Mouse (Mus musculus) bone marrow, adult 2 months (tissue): Measurements from ENCODE around the gene Gm49318. TPM values are rescaled to one million over a fixed set of nuclear protein-coding genes. Genes with fewer than 3 reads are reported as not detected.

Experiments used
- H3K27ac ChIP-seq: fragments of 200-500 bp; 2 replicates; pipeline ENCODE4 v1.5.1; 2012; ENCODE audit warnings: low read depth, mild to moderate bottlenecking, control low read depth, inconsistent platforms, low read length; ENCODE audit not compliant: control insufficient read depth, poor library complexity, insufficient read depth
- H3K4me1 ChIP-seq: fragments of 200-500 bp; 2 replicates; pipeline ENCODE4 v1.6.1; 2011; ENCODE audit warnings: low read length; ENCODE audit not compliant: control insufficient read depth, insufficient read depth
- H3K4me3 ChIP-seq: fragments of 200-500 bp; replicated peaks from 2 replicates; pipeline ENCODE3; 2011; ENCODE audit warnings: mild to moderate bottlenecking, low read depth, low read length, control low read depth; ENCODE audit not compliant: control insufficient read depth
- CTCF ChIP-seq: fragments of 200-500 bp; IDR thresholded peaks from 2 replicates; pipeline ENCODE4 v1.5.1; 2011; ENCODE audit warnings: low read length, control low read depth; ENCODE audit not compliant: control insufficient read depth, insufficient read depth
- POLR2A ChIP-seq: fragments of 200-500 bp; IDR thresholded peaks from 2 replicates; pipeline ENCODE4 v1.6.1; 2011; ENCODE audit warnings: low read depth, mild to moderate bottlenecking, control low read depth, low read length, borderline replicate concordance; ENCODE audit not compliant: control insufficient read depth
- WGBS: fragments of 180-500 bp; shearing (Covaris S2); methylation state at CpG from one replicate; pipeline ENCODE4 v1.1.7; 2018; 5-methylcytosine and 5-hydroxymethylcytosine counted together
- polyA plus RNA-seq: library from polyadenylated mRNA; stranded (reverse); fragments of >200 nt; gene quantifications from 2 replicates; pipeline ENCODE4 v1.2.4, GENCODE M21; 2011; ENCODE audit warnings: low replicate concordance; ENCODE audit not compliant: missing spikeins, insufficient read depth, insufficient read length

Gene Gm49318
- polyA plus RNA-seq, 1 experiment: not detected

DNA sequence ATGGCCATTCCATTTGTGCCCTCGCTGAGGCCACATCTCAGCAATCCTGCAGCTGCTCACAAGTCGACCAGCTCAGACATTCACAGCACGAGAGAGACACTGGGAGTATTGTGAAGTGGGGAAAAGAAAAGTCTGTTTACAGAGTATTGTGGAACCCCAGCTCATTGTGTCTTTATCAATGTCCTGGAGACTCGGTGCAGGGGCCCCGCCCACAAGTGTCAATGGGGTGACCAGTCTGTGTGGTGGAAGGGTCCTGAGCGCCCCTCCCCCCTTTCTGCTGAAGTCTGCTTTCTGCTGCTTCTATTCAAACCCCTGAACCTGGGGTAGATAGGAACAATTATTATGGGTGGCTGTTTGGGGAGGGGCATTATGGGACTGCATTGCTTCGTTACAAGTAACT is 42.6 kb downstream of the Gm49318 start:
- WGBS: 63% methylated on average over 7 of the region's 7 CpGs
- Histone ChIP-seq H3K27ac (no peak overlapping the region), H3K4me1 (no peaks in the 10 kb centered on the region), H3K4me3 (no peak overlapping the region)
- no peak for TF ChIP-seq POLR2A
- TF ChIP-seq CTCF: no peak

DNA sequence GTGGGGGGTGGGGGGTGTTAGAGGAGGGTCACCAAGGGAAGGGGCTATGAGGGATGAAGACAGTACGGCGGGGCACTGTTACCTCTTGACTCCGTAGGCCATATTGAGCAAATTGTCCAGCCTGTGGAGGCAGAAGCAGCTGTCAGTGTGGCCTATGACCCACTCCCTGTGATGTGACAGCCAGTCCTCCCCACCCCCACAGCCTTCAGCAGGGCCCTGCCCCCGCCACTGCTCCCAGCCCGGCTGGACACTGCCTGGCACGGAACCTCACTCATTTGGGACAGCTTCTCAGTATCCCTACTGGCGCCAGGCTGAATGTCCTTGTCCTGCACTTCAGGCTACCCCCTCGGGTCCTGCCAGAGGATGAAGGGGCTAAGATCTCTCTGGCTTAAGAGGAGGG is 46.5 kb downstream of the Gm49318 start:
- WGBS: 80% methylated on average over 8 of the region's 8 CpGs
- no peak for TF ChIP-seq CTCF
- TF ChIP-seq POLR2A: no peak
- Histone ChIP-seq H3K4me1 (no peaks in the 10 kb centered on the region), H3K4me3 (no peak overlapping the region), H3K27ac (no peak overlapping the region)

DNA sequence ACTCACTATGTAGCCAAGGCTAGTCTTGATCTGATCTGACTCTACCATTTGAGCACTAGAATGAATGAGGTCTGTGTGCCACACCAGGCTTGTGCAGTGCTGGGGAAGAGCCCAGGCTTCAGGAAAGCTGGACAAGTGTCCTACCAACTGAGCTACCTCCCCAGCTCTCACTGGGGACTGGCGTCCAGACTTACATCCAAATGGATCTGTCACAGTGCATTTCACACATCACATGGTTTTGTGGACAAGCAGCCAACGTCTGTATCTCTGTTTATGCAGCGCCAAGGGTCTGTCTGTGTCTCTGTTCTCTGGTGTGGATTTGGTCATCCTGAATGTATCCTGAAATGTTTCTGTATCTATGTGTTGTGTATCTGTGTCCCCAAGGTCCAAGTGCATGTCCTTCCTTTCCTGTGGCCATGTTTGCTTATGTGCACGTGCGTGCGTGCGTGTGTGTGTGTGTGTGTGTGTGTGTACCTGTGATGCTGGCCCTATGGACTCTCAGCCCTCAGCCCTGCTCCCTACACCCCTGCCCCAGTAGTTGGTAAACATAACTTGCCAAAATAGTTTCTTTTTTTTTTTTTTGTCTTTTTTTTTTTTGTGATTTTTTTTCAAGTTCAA is 53.7 kb downstream of the Gm49318 start:
- 83% methylated on average over 7 of the region's 7 CpGs for whole genome bisulfite sequencing
- Histone ChIP-seq H3K4me1 (no peaks in the 10 kb centered on the region), H3K4me3 (no peak overlapping the region), H3K27ac (no peak overlapping the region)
- TF ChIP-seq POLR2A (no peak), CTCF (no peak)

DNA sequence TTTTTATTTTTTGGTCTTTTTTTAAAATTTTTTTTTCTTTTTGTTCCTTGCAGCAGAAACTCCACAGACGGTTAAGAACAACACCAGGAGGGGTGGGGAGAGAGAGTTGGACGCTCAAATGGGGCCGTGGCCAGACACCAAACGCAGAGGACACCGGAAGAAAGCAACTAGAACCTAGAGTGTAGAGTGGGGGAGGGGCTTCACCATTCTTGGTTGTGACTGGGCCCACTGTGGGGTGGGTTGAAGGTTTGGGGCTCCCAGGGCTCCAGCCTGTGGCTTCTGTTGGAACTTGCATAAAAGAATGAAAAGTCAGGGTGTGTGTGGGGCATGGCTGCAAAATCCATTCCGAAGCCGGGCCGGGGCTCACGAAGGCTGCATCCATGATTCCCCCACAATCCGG is 54.8 kb downstream of the Gm49318 start:
- no peak overlapping the region for H3K4me3 ChIP-seq
- 65% methylated on average over 10 of the region's 10 CpGs for WGBS
- H3K27ac ChIP-seq: no peak overlapping the region
- TF ChIP-seq CTCF (no peak), POLR2A (no peak)
- no peaks in the 10 kb centered on the region for H3K4me1 ChIP-seq

DNA sequence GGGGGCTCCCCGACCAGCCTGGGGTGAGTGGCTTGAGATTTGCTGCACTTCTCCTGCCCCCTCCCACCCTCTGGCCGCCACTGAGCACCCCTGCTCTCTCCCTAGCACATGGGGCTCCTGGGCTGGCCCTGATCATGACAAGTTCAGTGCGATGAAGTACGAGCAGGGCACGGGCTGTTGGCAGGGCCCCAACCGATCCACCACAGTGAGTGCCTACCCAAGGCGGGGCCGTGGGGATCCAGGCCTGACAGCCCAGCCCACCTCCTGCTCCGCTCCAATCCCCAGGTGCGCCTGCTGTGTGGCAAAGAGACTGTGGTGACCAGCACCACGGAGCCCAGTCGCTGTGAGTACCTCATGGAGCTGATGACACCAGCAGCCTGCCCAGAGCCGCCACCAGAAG is 58.3 kb downstream of the Gm49318 start:
- no peak overlapping the region for H3K4me3 ChIP-seq
- H3K4me1 ChIP-seq: no peaks in the 10 kb centered on the region
- no peak overlapping the region for H3K27ac ChIP-seq
- TF ChIP-seq CTCF (no peak), POLR2A (no peak)
- 93% methylated on average over 13 of the region's 13 CpGs for WGBS

DNA sequence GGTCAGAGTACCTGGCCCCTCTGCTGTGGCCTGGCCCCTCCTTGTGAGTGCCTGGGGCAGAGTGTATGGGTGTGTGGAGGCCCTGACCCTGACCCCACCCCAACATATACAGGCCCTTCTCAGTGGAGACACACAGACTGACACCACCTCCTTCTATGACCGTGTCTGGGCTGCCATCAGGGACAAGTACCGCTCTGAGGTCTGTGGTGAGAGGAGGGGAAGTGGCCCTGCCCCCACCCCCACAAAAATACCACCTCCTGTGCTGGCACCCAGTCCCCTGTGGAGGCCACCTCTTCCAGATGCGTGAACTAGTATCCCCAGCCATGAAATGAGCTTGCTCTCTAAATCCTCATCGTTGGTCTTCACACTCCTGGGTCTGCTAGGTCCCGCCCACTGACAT is 60.0 kb downstream of the Gm49318 start:
- TF ChIP-seq CTCF (no peak), POLR2A (no peak)
- 35% methylated on average over 5 of the region's 5 CpGs for WGBS
- H3K4me3 ChIP-seq: no peak overlapping the region
- H3K4me1 ChIP-seq: no peaks in the 10 kb centered on the region
- no peak overlapping the region for H3K27ac ChIP-seq

DNA sequence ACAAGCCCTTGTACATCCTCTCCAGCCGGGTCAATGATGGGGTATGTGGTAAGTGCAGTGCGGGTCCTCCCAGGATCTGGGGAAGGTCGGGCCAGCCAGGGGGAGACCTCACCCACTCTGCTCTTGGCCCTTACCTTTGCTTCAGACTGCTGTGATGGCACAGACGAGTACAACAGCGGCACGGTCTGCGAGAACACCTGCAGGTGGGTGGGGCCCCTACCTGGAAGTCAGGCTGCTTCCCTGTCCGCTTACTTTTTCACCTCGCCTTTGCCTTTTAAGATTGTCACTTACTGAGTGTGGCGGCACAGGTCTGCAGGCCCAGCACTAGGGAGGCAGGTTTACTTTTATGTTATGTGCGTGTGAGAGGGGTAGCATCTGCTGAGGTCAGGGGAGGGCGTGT is 66.5 kb downstream of the Gm49318 start:
- H3K27ac ChIP-seq: no peak overlapping the region
- WGBS: 90% methylated on average over 12 of the region's 12 CpGs
- TF ChIP-seq CTCF (no peak), POLR2A (no peak)
- no peak overlapping the region for H3K4me3 ChIP-seq
- peaks cover 3% of the 10 kb centered on the region for H3K4me1 ChIP-seq

DNA sequence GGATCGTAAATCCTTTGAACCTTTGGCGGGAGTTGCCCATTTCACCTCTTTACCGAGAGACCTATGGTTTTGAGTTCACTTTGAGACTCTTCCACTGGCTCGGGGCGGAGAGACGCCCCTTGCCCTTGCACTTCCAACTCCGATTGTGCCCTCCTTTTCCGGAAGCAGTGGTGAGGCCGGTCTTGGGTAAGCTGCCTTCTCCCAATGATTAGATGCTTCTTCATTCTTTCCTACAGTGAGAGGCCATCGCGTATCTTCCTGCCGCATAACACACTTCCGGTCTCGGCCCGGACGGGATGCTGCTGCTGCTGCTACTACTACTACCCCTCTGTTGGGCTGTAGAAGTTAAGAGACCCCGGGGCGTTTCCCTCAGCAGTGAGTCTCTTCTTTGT is 67.9 kb downstream of the Gm49318 start:
- Histone ChIP-seq H3K4me1 (peaks cover 3% of the 10 kb centered on the region), H3K4me3 (peak overlapping the region; percentile 88), H3K27ac (peak overlapping the region; percentile 17)
- under 1% methylated on average over 18 of the region's 18 CpGs for WGBS
- TF ChIP-seq CTCF (no peak), POLR2A (no peak)
